Mouse (Mus musculus) frontal cortex, adult 2 months (tissue): ENCODE measurements around the gene Mpv17. TPM values are rescaled to one million over a fixed set of nuclear protein-coding genes. Genes with fewer than 3 reads are reported as not detected.

Source experiments
- DNase-seq, 2 experiments: peaks; one replicate each; pipeline ENCODE4 v3.0.0; 2022; ENCODE audit warnings: low spot score in 1 of 2; ENCODE audit errors: extremely low spot score in 1 of 2
- polyA plus RNA-seq: library from polyadenylated mRNA; depleted of rRNA; stranded (reverse); fragments of >200 nt; gene quantifications from 2 replicates; pipeline ENCODE4 v1.2.3, GENCODE M21; 2012

Mpv17 gene
- polyA plus RNA-seq, 1 experiment: 108 TPM

- no peak for DNase-seq
Observed at GRCm38 (mm10) chr5:31188223-31188840, 34.3 kb upstream of the Mpv17 start.

DNA sequence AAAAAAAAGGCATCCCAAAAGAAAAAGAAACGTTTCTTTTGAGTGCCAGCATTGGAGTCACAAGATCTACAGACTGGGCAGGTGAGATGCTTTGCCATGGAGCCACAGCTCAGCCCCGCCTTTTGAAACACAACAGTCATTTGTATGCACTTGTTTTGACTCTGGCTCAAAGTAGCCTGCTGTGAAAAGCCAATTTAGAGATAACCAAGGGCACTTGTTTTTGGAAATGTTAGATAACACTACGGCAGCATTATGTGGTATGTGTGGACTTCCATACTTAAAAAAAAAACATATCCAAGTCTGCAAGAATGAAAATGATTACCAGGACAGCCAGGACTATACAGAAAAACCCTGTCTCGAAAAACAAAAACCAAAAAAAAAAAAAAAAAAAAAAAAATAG lies 29.6 kb upstream of the Mpv17 start:
- DNase-seq: no peak

DNA sequence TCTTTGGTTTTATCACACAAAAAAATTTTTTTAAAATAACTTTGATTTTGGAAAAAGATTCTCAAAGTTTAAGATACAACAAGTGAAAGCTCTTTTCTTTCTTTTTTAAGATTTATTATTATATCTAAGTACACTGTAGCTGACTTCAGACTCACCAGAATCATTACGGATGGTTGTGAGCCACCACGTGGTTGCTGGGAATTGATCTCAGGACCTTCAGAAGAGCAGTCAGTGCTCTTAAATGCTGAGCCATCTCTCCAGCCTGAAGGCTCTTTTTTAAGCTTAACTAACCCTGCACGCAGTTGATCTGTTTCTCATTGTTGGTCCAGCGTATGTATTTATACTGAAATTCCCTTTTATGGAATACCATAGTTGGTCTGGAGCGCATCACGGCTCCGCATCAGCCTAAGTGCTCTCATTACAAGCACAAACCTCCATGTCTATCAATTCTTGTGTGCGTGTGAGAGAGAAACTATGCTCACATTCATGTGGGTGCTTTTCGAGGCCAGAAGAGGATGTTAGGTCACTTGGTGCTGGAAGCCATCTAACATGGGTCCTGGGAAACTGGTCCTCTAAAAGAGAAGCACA lies 27.2 kb upstream of the Mpv17 start:
- DNase-seq: no peak

DNA sequence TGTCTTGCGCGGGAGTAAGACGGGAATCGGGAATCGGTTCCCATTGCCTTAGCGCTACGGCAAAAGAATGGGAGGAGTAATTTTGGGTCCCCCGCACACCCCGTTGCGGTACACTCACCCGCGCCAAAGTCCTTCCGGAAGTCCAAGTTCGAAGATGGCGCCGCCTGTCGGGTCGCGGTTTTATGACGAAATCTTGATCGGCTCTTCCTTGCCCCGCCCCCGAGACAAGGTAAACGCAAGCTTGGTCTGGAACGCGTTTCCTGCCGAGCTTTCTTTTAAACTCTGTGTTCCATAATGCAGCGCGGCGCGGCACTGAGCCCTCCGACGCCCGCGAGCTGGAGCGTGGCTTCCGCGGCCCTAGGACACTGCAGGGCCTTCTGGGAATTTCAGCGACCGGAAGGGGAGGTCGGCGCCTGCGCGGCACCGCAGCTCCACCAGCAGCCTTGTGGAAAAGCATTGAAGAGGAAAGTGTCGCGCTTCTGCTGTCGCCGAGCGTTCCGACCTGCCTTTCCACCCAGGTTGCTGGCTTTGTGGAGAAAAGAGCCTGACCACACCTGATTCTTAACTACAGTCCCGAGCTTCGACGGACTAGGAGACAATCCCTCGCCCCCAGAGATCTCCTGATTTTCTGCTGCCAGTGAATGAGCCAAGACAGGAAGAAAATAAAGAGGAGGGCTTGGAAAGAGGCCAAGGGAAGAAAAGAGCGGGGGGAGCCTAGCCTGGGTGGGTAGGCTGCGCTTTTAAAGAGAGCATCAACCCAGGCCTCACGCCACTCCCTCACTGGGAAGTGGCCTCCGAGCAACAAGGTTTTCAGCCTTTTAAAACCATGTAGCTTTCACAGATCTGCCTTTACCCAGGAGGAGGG lies 25.9 kb upstream of the Mpv17 start, which contains the start of the genes Gm29609 and Gtf3c2:
TSS of gene Gm29609 (minus strand) at position 146 of the 865 bp plus-strand sequence.
TSS of gene Gtf3c2 (minus strand) at position 379 of the 865 bp plus-strand sequence.
- peak; percentile 96 to 99 for DNase-seq

GRCm38 (mm10) chr5:31179301-31179765 lies 25.3 kb upstream of the Mpv17 start:
- DNase-seq: no peak

- no peak for DNase-seq
Observed at GRCm38 (mm10) chr5:31168630-31169029, 14.6 kb upstream of the Mpv17 start.

DNA sequence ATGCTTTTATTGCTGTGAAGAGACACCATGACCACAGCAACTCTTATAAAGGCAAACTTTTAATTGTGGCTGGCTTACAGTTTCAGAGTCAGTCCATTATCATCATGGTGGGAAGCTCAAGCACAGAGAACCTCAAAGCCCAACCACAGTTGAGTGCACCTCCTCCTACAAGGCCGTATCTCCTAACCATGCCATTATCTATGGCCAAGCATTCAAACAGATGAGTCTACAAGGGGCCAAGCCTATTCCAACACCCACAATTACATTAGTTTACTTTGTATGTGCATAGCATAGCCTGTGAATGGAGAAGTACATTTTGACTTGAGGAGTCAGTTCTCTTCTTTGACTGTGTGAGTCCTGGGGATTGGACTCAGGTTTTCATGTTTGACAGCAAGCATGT lies 10.8 kb upstream of the Mpv17 start:
- DNase-seq: no peak

GRCm38 (mm10) chr5:31162462-31162861 lies 8.4 kb upstream of the Mpv17 start:
- DNase-seq: no peak

GRCm38 (mm10) chr5:31153516-31154151 lies 417 bp downstream of the Mpv17 start:
- DNase-seq: no peak

DNA sequence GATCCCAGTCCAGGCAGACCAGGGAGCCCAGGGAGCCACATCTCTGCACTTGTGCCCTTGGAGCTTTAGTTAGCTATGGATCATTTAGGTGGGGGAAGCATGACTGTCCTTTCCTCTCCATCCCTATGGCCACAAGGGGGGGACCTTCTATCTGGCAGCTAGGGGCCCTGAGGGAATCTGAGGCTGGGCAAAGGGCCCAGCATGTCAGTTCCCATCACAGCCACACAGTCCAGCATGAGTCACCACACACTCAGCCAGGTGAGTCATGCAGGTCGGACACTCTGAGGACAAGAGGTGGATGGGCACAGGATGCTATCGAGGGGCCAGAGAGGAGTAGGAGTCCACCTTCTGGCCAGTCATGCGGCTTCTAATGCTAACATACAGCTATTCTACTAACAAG lies 2.3 kb downstream of the Mpv17 start:
- no peak for DNase-seq

DNA sequence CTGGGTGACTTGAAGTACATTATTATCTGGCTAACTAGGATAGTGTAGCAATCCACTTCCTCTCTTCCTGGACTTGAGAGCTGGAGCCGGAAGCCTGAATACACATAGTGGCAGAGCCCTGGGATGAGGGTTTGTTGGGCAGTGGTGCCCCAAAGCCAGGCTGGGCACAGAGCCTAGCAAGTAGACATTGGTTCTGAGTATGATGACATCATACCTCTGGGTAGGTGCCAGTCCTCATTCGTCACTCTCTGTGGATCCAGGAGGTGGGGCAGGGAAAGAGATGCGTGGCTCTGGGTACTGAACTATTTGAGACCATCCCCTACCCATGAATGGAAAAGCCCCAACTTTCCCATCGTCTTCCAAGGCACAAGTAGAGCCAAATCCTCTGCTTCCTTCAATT lies 4.3 kb downstream of the Mpv17 start:
- DNase-seq: no peak

GRCm38 (mm10) chr5:31138968-31139425 lies 15.1 kb downstream of the Mpv17 start:
- DNase-seq: no peak

GRCm38 (mm10) chr5:31138241-31138967 lies 15.6 kb downstream of the Mpv17 start, which contains the start of gene Ucn:
Ucn (minus strand) TSS chr5:31138829.
- no peak for DNase-seq

GRCm38 (mm10) chr5:31137658-31138057 lies 16.4 kb downstream of the Mpv17 start:
- no peak for DNase-seq

DNA sequence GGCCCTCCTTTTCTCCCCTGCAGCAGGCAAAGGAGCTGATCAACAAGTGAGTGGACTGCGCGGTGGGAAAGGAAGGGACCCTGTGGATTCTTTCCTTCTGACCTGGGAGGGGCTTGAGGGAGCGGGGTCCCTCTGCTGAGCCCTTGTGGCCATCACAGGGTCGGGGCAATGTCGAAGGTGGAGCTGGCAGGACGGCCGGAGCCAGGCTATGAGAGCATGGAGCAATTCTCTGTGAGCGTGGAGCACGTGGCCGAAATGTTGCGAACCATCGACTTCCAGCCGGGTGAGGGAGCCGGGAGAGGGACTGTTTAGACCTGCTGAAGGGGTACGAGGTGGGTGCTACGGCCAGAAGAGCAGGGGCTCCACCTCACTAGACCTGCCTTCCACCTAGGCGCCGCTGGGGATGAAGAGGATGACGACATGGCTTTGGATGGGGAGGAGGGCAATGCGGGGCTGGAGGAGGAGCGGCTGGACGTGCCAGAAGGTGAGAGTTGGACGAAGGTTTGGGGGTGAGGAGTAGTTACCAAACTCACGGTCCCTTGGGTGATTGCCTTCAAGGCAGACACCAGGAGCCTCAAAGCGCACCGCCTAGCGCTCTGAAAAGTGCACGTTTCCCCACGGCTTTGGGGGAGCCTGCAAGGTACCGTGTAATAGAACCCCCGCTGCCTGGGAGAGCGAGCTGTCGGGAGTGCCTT lies 17.2 kb downstream of the Mpv17 start:
- no peak for DNase-seq

- no peak for DNase-seq
Observed at GRCm38 (mm10) chr5:31126050-31126449, 28.0 kb downstream of the Mpv17 start.

DNA sequence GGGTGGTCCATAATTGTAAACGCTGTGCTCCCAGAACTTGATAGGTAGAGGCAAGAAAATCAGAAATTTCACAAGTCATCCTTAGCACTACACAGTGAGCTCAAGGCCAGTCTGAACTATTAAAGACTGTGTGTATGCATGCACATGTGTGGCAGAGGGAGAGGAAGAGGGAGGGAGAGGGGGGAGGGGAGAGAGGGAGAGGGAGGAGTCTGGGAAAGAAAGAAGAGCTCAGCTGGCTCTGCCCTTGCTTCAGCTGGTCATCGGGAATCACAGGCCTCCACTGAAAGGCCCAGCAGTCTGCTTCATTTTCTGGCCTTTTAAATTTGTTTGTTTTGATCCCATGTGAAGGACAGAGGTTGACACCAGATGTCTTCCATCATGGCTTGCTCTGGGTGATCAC lies 30.6 kb downstream of the Mpv17 start:
- no peak for DNase-seq

GRCm38 (mm10) chr5:31121111-31121510 lies 32.9 kb downstream of the Mpv17 start:
- DNase-seq: peak; percentile 50 to 65

DNA sequence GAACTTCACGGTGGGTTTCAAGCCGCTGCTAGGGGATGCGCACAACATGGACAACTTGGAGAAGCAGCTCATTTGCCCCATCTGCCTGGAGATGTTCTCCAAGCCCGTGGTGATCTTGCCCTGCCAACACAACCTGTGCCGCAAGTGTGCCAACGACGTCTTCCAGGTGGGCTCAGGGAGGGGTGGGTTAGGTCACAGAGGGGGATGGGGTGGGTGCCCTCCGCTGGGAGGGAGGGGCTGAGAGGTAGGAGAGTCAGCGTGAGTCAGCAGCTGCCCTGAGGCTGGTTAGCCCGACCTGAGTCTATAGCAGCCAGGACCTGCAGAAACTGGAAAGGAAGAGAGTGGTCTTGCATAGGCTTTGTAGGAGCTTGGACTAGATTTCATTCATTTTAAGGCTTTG lies 37.1 kb downstream of the Mpv17 start:
- DNase-seq: no peak

GRCm38 (mm10) chr5:31116354-31116753 lies 37.7 kb downstream of the Mpv17 start, which contains the start of gene Trim54:
Trim54 (plus strand) TSS chr5:31116712.
- DNase-seq: no peak
